Mouse (Mus musculus) olfactory bulb, adult 2 months (tissue): ENCODE data around the gene Ncf4. TPM values are rescaled to one million over a fixed set of nuclear protein-coding genes. Genes with fewer than 3 reads are reported as not detected.
"Not testable (repeated sequence)": the region's sequence is repeated elsewhere in the genome, so short reads cannot be mapped to it uniquely, and the experiment has no call there.

Source experiments
- H3K27ac ChIP-seq: fragments of 200-500 bp; 2 replicates; pipeline ENCODE4 v1.5.1; 2012; ENCODE audit warnings: low read depth, low read length; ENCODE audit not compliant: insufficient read depth
- H3K4me1 ChIP-seq: fragments of 200-500 bp; 2 replicates; pipeline ENCODE4 v1.6.1; 2012; ENCODE audit warnings: low read length; ENCODE audit not compliant: control insufficient read depth, insufficient read depth
- H3K4me3 ChIP-seq: fragments of 200-500 bp; 2 replicates; pipeline ENCODE4 v1.5.1; 2012; ENCODE audit warnings: mild to moderate bottlenecking, low read depth, low read length, moderate library complexity; ENCODE audit not compliant: insufficient read depth
- CTCF ChIP-seq: fragments of 200-500 bp; IDR thresholded peaks from 2 replicates; pipeline ENCODE4 v1.5.1; 2012; ENCODE audit warnings: low read depth, mild to moderate bottlenecking, low read length, moderate library complexity; ENCODE audit not compliant: insufficient read depth
- POLR2A ChIP-seq: fragments of 200-500 bp; IDR thresholded peaks from 2 replicates; pipeline ENCODE4 v1.6.1; 2012; ENCODE audit warnings: mild to moderate bottlenecking, low read depth, low read length, moderate library complexity; ENCODE audit not compliant: insufficient read depth
- WGBS: fragments of 180-500 bp; shearing (Covaris S2); methylation state at CpG from one replicate; pipeline ENCODE4 v1.1.7; 2018; 5-methylcytosine and 5-hydroxymethylcytosine counted together
- polyA plus RNA-seq: library from polyadenylated mRNA; stranded (reverse); fragments of >200 nt; gene quantifications from 2 replicates; pipeline ENCODE4 v1.2.4, GENCODE M21; 2012; ENCODE audit warnings: low replicate concordance; ENCODE audit not compliant: missing spikeins, insufficient read depth, insufficient read length

Gene Ncf4
- polyA plus RNA-seq, 1 experiment = not detected

DNA sequence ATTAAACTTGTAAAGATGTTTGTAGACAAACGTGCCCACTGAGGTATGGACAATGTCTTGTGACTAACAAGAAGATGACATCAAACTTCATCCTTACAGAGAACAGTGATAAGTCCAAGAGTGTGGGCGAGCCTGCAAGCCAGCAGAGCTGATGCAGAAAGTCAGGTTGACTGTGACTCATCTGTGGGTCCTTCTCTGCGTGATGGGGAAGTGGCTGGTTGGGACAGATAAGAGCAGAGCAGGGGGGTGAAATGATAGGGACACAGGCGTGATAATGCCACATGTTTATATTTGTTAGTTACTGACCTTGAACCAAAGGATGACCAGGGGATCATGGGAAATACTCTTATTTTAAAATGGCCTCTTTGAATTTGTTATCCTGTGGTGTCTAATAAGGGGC lies 23.3 kb downstream of the Ncf4 start:
- Histone ChIP-seq H3K4me1 (no peaks in the 10 kb centered on the region), H3K27ac (no peak overlapping the region), H3K4me3 (no peak overlapping the region)
- 68% methylated on average over 4 of the region's 4 CpGs for WGBS
- no peak for TF ChIP-seq CTCF
- no peak for TF ChIP-seq POLR2A

DNA sequence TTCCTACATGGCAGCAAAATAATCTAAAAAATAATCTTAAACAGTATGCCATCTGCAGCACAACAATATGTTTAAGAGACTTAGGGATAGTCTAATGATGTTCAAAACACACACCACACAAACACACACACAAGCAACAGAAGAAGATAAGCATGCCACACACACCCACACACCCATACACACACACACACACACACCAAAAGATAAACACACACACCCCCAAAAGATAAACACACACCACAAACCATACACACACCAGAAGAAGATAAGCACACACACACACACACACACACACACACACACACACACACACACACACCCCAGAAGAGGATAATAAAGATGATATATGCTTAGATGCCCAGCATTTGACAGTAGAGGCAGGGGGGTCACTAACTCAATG lies 26.6 kb downstream of the Ncf4 start:
- TF ChIP-seq CTCF (no peak), POLR2A (no peak)

DNA sequence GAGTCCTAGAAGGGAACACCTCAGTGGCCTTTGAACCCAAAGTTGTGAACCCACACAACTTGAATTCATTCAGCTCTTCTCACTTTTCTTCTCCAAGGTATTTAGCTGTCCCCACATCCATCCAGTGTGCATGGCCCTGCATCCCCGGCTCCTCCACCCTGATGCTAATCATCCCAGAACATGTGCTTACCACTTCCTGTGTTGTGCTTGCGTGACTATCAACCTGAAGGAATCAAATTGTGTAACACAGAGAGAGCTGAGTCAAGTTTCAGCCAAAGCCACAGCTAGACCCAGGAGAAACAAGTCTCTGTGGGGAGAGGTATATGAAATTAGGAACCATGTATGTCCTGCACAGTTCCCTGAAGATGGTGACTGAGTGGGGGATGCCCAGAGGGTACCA lies 33.7 kb downstream of the Ncf4 start:
- 91% methylated on average over 2 of the region's 2 CpGs for WGBS
- no peak overlapping the region for H3K4me3 ChIP-seq
- H3K4me1 ChIP-seq = no peaks in the 10 kb centered on the region
- TF ChIP-seq CTCF = no peak
- TF ChIP-seq POLR2A = no peak
- no peak overlapping the region for H3K27ac ChIP-seq

More for the DNA sequence above, 26.6 kb downstream of the Ncf4 start:
- H3K27ac ChIP-seq = no peak overlapping the region
- no peaks in the 10 kb centered on the region for H3K4me1 ChIP-seq
- H3K4me3 ChIP-seq = no peak overlapping the region

DNA sequence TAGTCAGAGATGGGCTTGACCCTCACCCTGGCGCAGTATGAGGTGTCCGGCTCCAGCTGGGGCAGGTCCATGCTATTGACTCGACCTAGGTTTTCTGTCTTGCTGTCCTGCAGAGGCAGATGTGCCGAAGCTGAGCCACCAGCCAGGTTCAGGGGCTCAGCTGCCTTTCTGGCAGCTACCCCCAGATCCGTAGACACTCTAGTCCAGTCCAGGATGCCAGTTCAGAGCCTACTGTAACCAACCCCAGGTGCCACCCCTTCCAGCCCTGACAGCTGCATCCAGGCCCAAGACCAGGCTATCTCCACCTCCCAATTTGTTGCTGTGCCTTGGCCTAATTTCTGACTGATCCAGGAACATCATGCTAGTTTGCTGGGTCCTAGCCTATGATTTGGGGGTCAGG lies 43.3 kb downstream of the Ncf4 start:
- no peak overlapping the region for H3K27ac ChIP-seq
- no peak overlapping the region for H3K4me3 ChIP-seq
- no peaks in the 10 kb centered on the region; the same call in 1 of the 2 replicates for H3K4me1 ChIP-seq
- 90% methylated on average over 5 of the region's 5 CpGs for WGBS
- TF ChIP-seq POLR2A (no peak), CTCF (no peak)

DNA sequence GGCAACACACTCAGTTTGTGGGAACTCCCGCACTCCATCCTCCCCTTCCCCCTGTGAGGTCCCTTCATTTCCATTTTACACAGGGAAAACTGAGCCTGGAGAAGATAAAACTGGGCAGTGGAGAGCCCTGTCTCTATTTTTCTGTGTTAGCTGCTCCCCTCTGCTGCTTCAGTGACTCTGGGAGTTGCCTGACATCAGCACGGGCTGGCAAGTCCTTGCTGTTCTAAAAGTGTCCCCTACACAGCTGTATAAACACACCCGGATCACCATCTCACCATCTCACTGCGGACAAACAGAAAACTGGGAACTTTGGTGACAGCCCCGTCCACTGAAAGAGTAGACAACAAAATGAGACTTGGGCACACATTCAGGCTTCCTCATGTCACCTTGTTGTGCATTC lies 45.2 kb downstream of the Ncf4 start:
- 78% methylated on average over 5 of the region's 5 CpGs for WGBS
- not testable (repeated sequence) for H3K27ac ChIP-seq, H3K4me3 ChIP-seq, H3K4me1 ChIP-seq

DNA sequence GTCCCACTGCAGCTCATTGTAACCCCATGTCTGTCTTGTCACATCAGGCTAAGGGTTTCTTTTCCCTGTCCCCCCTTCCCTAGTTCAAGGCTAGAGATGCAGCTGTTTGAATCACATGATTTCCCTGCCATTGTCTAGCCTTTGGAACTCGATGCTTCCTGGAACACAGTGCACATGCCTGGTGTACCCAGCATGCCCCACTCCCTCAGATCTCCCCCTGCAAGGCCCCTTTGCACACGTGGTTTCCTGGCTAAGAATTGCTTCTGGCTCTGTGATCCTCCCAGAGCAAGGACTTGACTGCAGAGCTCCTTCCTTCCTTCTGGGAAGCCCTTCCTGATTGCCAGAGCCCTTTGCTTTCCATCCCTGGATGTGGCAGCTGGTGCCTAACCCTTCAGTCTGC lies 48.6 kb downstream of the Ncf4 start:
- 13% methylated on average over 2 of the region's 2 CpGs for WGBS
- not testable (repeated sequence) for H3K4me1 ChIP-seq, H3K4me3 ChIP-seq, H3K27ac ChIP-seq

DNA sequence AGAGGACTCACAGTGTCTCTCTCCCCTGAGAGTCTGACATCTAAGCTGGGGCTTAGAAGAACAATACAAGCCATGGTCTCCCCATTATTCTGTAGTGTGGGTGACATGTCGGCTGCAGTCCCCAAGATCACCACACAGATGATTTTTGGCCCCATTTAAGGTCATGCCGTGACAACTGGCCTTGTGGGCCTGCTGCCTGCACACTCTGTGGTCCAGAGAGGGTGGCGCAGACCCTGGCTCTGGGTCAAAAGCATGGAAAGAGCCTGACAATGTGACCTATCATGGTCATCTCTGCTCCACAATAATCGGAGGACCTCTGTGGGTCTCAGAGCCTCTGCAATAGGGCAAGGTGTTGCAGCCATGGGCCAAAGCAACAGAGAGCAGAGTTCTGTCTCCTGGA lies 49.1 kb downstream of the Ncf4 start:
- TF ChIP-seq CTCF (no peak), POLR2A (no peak)
- no peak overlapping the region for H3K27ac ChIP-seq
- H3K4me3 ChIP-seq = no peak overlapping the region
- H3K4me1 ChIP-seq = no peaks in the 10 kb centered on the region; the same call in 1 of the 2 replicates
- 83% methylated on average over 4 of the region's 4 CpGs for WGBS

DNA sequence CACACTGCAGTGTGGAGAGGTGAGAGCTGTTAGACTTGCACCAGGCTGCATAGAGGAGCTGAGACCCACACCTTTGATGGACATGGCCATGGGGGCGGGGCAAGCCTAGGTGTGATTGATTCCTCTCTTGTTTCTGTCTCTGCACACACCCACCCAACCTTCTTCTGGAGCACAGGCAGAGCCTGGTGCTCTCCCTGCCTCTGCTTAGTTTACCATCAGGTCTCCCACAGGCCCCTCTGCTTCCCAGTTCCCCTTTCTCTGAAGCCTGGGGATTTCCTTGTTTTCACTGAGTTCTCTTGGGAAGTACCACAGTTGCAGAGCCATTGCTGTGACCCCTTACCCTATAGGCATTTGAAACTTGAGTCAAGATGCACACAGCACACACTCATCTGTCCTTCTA lies 54.0 kb downstream of the Ncf4 start:
- 93% methylated on average over 1 of the region's 1 CpGs for WGBS
- Histone ChIP-seq H3K4me1 (no peaks in the 10 kb centered on the region), H3K4me3 (no peak overlapping the region), H3K27ac (no peak overlapping the region)
- TF ChIP-seq CTCF (no peak), POLR2A (no peak)

DNA sequence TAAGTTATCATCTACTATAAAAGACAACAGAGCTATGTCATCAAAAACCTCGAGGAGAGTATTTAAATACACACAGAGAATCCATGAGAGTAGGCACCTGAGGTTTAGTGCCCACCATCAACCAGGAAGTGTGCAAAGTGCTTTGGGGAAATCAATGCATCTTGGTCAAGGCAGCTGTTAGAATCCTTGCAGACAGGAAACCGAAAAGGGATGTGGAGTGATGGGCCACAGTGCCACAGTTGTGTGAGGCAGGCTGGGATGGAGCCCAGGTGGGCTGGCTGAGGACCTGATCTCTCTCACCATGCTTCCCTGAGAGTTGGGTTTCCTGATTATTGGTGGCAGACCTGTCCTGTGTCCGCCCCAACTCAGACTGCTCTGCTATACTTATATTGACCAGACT lies 55.0 kb downstream of the Ncf4 start:
- TF ChIP-seq POLR2A (no peak), CTCF (no peak)
- Histone ChIP-seq H3K27ac (no peak overlapping the region), H3K4me3 (no peak overlapping the region), H3K4me1 (no peaks in the 10 kb centered on the region)
- 73% methylated on average over 3 of the region's 3 CpGs for WGBS

DNA sequence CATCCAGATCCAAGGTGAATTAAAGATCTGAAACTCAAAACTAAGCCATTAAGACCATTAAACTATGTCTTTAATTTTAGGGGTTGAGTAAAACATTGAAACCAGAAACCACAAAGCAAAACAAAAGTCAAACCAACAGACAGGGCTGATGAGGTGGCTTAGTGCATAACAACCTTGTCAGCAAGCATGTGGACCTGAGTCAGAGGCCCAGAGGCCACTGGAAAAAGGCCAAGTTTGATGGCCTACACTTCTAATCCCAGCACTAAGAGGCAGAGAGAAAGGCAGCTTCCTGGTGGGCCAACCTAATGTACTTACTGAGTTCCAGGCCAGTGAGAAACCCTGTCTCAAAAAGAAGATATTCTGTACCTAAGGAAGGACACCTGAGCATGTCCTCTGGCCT lies 56.2 kb downstream of the Ncf4 start:
- TF ChIP-seq CTCF = no peak
- H3K4me1 ChIP-seq = no peaks in the 10 kb centered on the region
- H3K27ac ChIP-seq = no peak overlapping the region
- no peak overlapping the region for H3K4me3 ChIP-seq

DNA sequence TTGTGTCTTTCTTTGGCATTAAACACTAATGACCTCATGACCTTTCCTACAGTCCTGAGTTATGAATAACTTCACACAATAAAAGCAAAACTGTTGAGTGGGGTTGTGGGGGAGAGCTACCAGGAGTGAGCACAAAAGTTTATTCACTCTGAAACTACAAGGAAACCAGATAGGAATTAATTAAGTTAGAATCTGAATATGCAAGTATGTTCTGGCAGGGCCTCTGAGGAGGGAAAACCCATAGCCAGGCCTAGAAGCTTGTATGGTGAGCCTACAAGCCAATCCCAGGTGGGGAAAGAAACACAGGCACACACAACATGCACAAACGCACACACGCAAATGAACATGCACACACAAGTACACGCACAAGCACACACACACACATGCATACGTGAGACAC lies 58.1 kb downstream of the Ncf4 start:
- WGBS = 95% methylated on average over 4 of the region's 4 CpGs
- H3K4me1 ChIP-seq = no peaks in the 10 kb centered on the region
- H3K27ac ChIP-seq = no peak overlapping the region
- no peak overlapping the region for H3K4me3 ChIP-seq
- TF ChIP-seq POLR2A (no peak), CTCF (no peak)
